Mouse (Mus musculus) liver, embryonic 14.5 days (tissue): ENCODE measurements around the gene Arl6ip6. TPM values are rescaled to one million over a fixed set of nuclear protein-coding genes. Genes with fewer than 3 reads are reported as not detected.

ENCODE experiments used
- ATAC-seq: fragments of 200-750 bp; cut with Nextera tagmentation; 2 replicates; pipeline ENCODE4 v1.8.0; 2017; ENCODE audit warnings: moderate number of reproducible peaks, mild to moderate bottlenecking, moderate library complexity; ENCODE audit not compliant: insufficient read depth
- DNase-seq, 3 experiments: peaks; one replicate each; pipeline ENCODE4 v3.0.0-alpha.2; 2012 to 2013; ENCODE audit warnings: low read depth in 3 of 3, low spot score in 3 of 3
- H3K27ac ChIP-seq: fragments of 300-500 bp; sonication (generic); 2 replicates; pipeline ENCODE4 v1.5.1; 2014; ENCODE audit warnings: moderate library complexity, mild to moderate bottlenecking, control low read depth, inconsistent platforms
- H3K27me3 ChIP-seq: fragments of 300-500 bp; sonication (generic); 2 replicates; pipeline ENCODE4 v1.6.1; 2014; ENCODE audit warnings: mild to moderate bottlenecking, low read length, moderate library complexity; ENCODE audit not compliant: control insufficient read depth, insufficient read depth
- H3K36me3 ChIP-seq: fragments of 300-500 bp; sonication (generic); replicated peaks from 2 replicates; pipeline ENCODE4 v1.6.1; 2014; ENCODE audit warnings: low read depth; ENCODE audit not compliant: control insufficient read depth, insufficient read depth
- H3K4me1 ChIP-seq, 2 experiments: fragments of 200-500 bp in 1 of 2; fragments of 300-500 bp in 1 of 2; sonication (generic) in 1 of 2; replicated peaks; 2 replicates each; pipeline ENCODE4 v1.6.1; 2012 to 2014; ENCODE audit warnings: antibody characterized with exemption in 1 of 2, inconsistent platforms in 1 of 2, low read length in 1 of 2; ENCODE audit not compliant: control insufficient read depth in 2 of 2, insufficient read depth in 2 of 2
- H3K4me2 ChIP-seq: fragments of 300-500 bp; sonication (generic); 2 replicates; pipeline ENCODE4 v1.6.1; 2014; ENCODE audit warnings: low read depth, mild to moderate bottlenecking, control low read depth, moderate library complexity
- H3K4me3 ChIP-seq, 2 experiments: fragments of 200-500 bp in 1 of 2; fragments of 300-500 bp in 1 of 2; sonication (generic) in 1 of 2; 2 replicates each; pipeline ENCODE4 v1.5.1; 2012 to 2014; ENCODE audit warnings: low read depth in 2 of 2, low read length in 2 of 2, mild to moderate bottlenecking in 2 of 2, control low read depth in 1 of 2, inconsistent platforms in 1 of 2, moderate library complexity in 1 of 2; ENCODE audit not compliant: insufficient read depth in 1 of 2
- H3K9ac ChIP-seq: fragments of 300-500 bp; sonication (generic); replicated peaks from 2 replicates; pipeline ENCODE4 v1.6.1; 2014; ENCODE audit warnings: mild to moderate bottlenecking, control low read depth, moderate library complexity
- H3K9me3 ChIP-seq: fragments of 300-500 bp; sonication (generic); 2 replicates; pipeline ENCODE4 v1.6.1; 2016; ENCODE audit warnings: low read length, mixed read lengths; ENCODE audit not compliant: control insufficient read depth
- CTCF ChIP-seq: IDR thresholded peaks from 2 replicates; pipeline ENCODE4 v1.5.1; 2016; ENCODE audit warnings: antibody characterized with exemption, low read depth, control low read depth
- EP300 ChIP-seq: IDR thresholded peaks from 2 replicates; pipeline ENCODE4 v1.6.1; 2016; ENCODE audit warnings: antibody characterized with exemption, low read depth
- WGBS: fragments of 180-500 bp; shearing (Covaris S2); extraction: QIAGEN DNeasy Blood & Tissue Kit; methylation state at CpG from one replicate; pipeline ENCODE4 v1.1.7; 2014; ENCODE audit not compliant: insufficient replicate concordance; 5-methylcytosine and 5-hydroxymethylcytosine counted together
- polyA plus RNA-seq, 2 experiments: library from polyadenylated mRNA; depleted of rRNA in 1 of 2; stranded (reverse) in 1 of 2; unstranded in 1 of 2; fragments of >200 nt; fragmentation: Nextera tagmentation in 1 of 2; extraction: Ambion mirVana in 1 of 2; gene quantifications; 2 replicates each; pipeline versions ENCODE4 v1.2.1 to v1.2.3; 2012 to 2014

Gene Arl6ip6
- polyA plus RNA-seq, 2 experiments = 19.4 to 27.5 TPM

DNA sequence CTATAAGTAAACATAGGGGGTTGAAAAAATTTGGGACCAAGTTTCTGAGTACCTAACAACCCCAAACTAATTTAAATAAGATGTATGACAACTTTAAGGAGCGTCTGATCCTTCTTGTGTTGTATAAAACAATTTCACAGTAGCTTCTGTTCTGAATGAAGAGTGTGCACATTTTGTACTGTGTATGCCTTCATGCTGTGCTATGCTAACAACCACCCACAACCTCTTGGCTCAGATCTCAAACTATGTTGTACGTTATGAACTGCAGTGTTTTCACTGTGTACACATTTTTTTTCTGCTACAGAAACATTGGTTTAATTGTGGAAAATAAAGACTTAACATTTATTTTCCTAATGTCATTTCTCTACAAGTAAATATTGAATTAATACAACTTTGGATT is 65.5 kb downstream of the Arl6ip6 start:
- DNase-seq (no peak), ATAC-seq (no peak)
- no peak overlapping the region for H3K9ac ChIP-seq
- no peaks in the 10 kb centered on the region for H3K36me3 ChIP-seq
- no peaks in the 10 kb centered on the region for H3K9me3 ChIP-seq
- no peaks in the 10 kb centered on the region for H3K27me3 ChIP-seq
- TF ChIP-seq EP300 (no peak), CTCF (no peak)
- H3K27ac ChIP-seq = no peak overlapping the region
- WGBS = 45% methylated on average over 2 of the region's 2 CpGs
- H3K4me2 ChIP-seq = no peak overlapping the region
- H3K4me3 ChIP-seq = no peak overlapping the region
- H3K4me1 ChIP-seq = no peaks in the 10 kb centered on the region

Other genes with a start within 250 kb of the Arl6ip6 start
- gene Prpf40a, start 442 bp upstream of the Arl6ip6 start, polyA plus RNA-seq (2012; rRNA removed) = 7.2 and 11.0 TPM in 2 replicates
- 76.3 and 85.7 TPM in 2 replicates for gene Prpf40a, start 442 bp upstream of the Arl6ip6 start, polyA plus RNA-seq (2014; fragmentation: Nextera tagmentation; extraction: Ambion mirVana)